ENCODE assay signal across 27 mouse cellular contexts in genomic region chr12:58429929-58430328, GRCm38 (mm10).
DNase-seq lines count a peak whose midpoint lies in the region; ATAC-seq and TF ChIP-seq lines count a peak whose summit lies in the region.
"Had no signal": no experiment of that assay in that cellular context is flagged by ENCODE, and none has a peak within 500 bp of the region (broad histone marks: within the 10 kb centered on the region; RNA-seq: fewer than 3 reads in every experiment).

No protein-coding gene starts in this region.

- H3K4me1 ChIP-seq in embryonic facial prominence, embryonic 14.5 days (ENCODE audit: control insufficient read depth, insufficient read depth, low read length): no peaks in the 10 kb centered on the region
- H3K4me1 ChIP-seq in embryonic facial prominence, embryonic 10.5 days: no peaks in the 10 kb centered on the region
- no peaks in the 10 kb centered on the region for H3K4me1 ChIP-seq in hindbrain, embryonic 16.5 days (ENCODE audit: control insufficient read depth, insufficient read depth, low read depth, low read length)
- no peaks in the 10 kb centered on the region for H3K4me1 ChIP-seq in hindbrain, embryonic 12.5 days
- H3K4me1 ChIP-seq: embryonic facial prominence, embryonic 15.5 days; midbrain, embryonic 15.5 days; neural tube, embryonic 15.5 days had no signal

- DNase-seq in embryonic facial prominence, embryonic 14.5 days (ENCODE audit: low spot score): peak; percentile 21
- no peak for DNase-seq in embryonic facial prominence, embryonic 10.5 days (ENCODE audit: low spot score)
- DNase-seq in left cerebral cortex, adult 2 months (ENCODE audit: extremely low spot score in 1 of 2, low spot score in 2 of 2): no peak
- DNase-seq in left cerebral cortex, adult 18-20 months (ENCODE audit: low spot score in 2 of 2): no peak
- DNase-seq in telencephalon, adult 2 months (ENCODE audit: low read depth, low spot score): peak; percentile 66
- DNase-seq: adrenal gland, postnatal 10 days; cerebellum, adult 2 months; cerebellum, postnatal 25 days; embryo, embryonic 11 days; gastrocnemius, postnatal 10 days; heart, adult 11 months; kidney, adult 2 months; kidney, postnatal 10 days; liver, postnatal 0 days; right cerebral cortex, adult 18-20 months; right cerebral cortex, postnatal 4 days; thymus, postnatal 36 days had no signal

- WGBS in embryonic facial prominence, embryonic 14.5 days: 73% methylated on average over 5 of the region's 5 CpGs
- 83% methylated on average over 5 of the region's 5 CpGs for WGBS in embryonic facial prominence, embryonic 10.5 days
- 67% methylated on average over 5 of the region's 5 CpGs for WGBS in hindbrain, embryonic 16.5 days
- 76% methylated on average over 5 of the region's 5 CpGs for WGBS in hindbrain, embryonic 12.5 days

- H3K4me3 ChIP-seq in embryonic facial prominence, embryonic 14.5 days (ENCODE audit: low read depth, low read length): no peak overlapping the region
- no peak overlapping the region for H3K4me3 ChIP-seq in embryonic facial prominence, embryonic 10.5 days
- no peak overlapping the region for H3K4me3 ChIP-seq in hindbrain, embryonic 16.5 days (ENCODE audit: low read length)
- no peak overlapping the region for H3K4me3 ChIP-seq in hindbrain, embryonic 12.5 days
- no peak overlapping the region for H3K4me3 ChIP-seq in left cerebral cortex, adult 2 months
- H3K4me3 ChIP-seq: embryonic facial prominence, embryonic 15.5 days; midbrain, embryonic 15.5 days; neural tube, embryonic 15.5 days had no signal

- no peaks in the 10 kb centered on the region for H3K9me3 ChIP-seq in embryonic facial prominence, embryonic 14.5 days (ENCODE audit: control insufficient read depth, low read length)
- no peaks in the 10 kb centered on the region for H3K9me3 ChIP-seq in embryonic facial prominence, embryonic 10.5 days
- H3K9me3 ChIP-seq in hindbrain, embryonic 16.5 days (ENCODE audit: control insufficient read depth, low read length): no peaks in the 10 kb centered on the region
- H3K9me3 ChIP-seq in hindbrain, embryonic 12.5 days (replicated peaks): no peaks in the 10 kb centered on the region
- H3K9me3 ChIP-seq: embryonic facial prominence, embryonic 15.5 days; midbrain, embryonic 15.5 days; neural tube, embryonic 15.5 days had no signal

- H3K4me2 ChIP-seq in embryonic facial prominence, embryonic 14.5 days (ENCODE audit: low read depth, low read length): no peak overlapping the region
- no peak overlapping the region for H3K4me2 ChIP-seq in hindbrain, embryonic 16.5 days (ENCODE audit: low read length)
- no peak overlapping the region for H3K4me2 ChIP-seq in hindbrain, embryonic 12.5 days (replicated peaks)
- H3K4me2 ChIP-seq: embryonic facial prominence, embryonic 15.5 days; heart, embryonic 11.5 days; liver, embryonic 11.5 days; midbrain, embryonic 15.5 days; neural tube, embryonic 15.5 days had no signal

- no peak overlapping the region for H3K27ac ChIP-seq in embryonic facial prominence, embryonic 14.5 days (replicated peaks; ENCODE audit: low read depth, low read length)
- no peak overlapping the region for H3K27ac ChIP-seq in embryonic facial prominence, embryonic 10.5 days (replicated peaks)
- no peak overlapping the region for H3K27ac ChIP-seq in hindbrain, embryonic 16.5 days (ENCODE audit: low read depth, low read length)
- no peak overlapping the region for H3K27ac ChIP-seq in hindbrain, embryonic 12.5 days
- H3K27ac ChIP-seq in left cerebral cortex, adult 2 months: peak overlapping the region; percentile 41; the same call in 1 of the 2 replicates
- H3K27ac ChIP-seq: embryonic facial prominence, embryonic 15.5 days; macrophage; midbrain, embryonic 15.5 days; neural tube, embryonic 15.5 days had no signal

- no peak overlapping the region for H3K9ac ChIP-seq in embryonic facial prominence, embryonic 14.5 days (ENCODE audit: low read depth, low read length)
- H3K9ac ChIP-seq in hindbrain, embryonic 16.5 days (ENCODE audit: low read depth, low read length): no peak overlapping the region
- no peak overlapping the region for H3K9ac ChIP-seq in hindbrain, embryonic 12.5 days
- H3K9ac ChIP-seq: embryonic facial prominence, embryonic 15.5 days; liver, postnatal 0 days; midbrain, embryonic 15.5 days; neural tube, embryonic 15.5 days had no signal

- H3K36me3 ChIP-seq in embryonic facial prominence, embryonic 14.5 days (ENCODE audit: control insufficient read depth, insufficient read depth, low read length): no peaks in the 10 kb centered on the region
- no peaks in the 10 kb centered on the region for H3K36me3 ChIP-seq in embryonic facial prominence, embryonic 10.5 days (replicated peaks)
- H3K36me3 ChIP-seq in hindbrain, embryonic 16.5 days (ENCODE audit: control insufficient read depth, insufficient read depth, low read length): no peaks in the 10 kb centered on the region
- H3K36me3 ChIP-seq in hindbrain, embryonic 12.5 days: no peaks in the 10 kb centered on the region
- H3K36me3 ChIP-seq: embryonic facial prominence, embryonic 15.5 days; midbrain, embryonic 15.5 days; neural tube, embryonic 15.5 days had no signal

- no peak for ATAC-seq in embryonic facial prominence, embryonic 14.5 days (ENCODE audit: low read depth)
- peak; percentile 50; the same call in 1 of the 2 replicates for ATAC-seq in hindbrain, embryonic 16.5 days
- no peak for ATAC-seq in hindbrain, embryonic 12.5 days (ENCODE audit: low FRiP score)
- ATAC-seq: activated CD4-positive, CD25-positive, alpha-beta regulatory T cell, adult 4 months; liver, postnatal 0 days; lung, postnatal 0 days; midbrain, embryonic 15.5 days had no signal

- no peaks in the 10 kb centered on the region for H3K27me3 ChIP-seq in embryonic facial prominence, embryonic 14.5 days (replicated peaks; ENCODE audit: control insufficient read depth, insufficient read depth, low read length)
- no peaks in the 10 kb centered on the region for H3K27me3 ChIP-seq in embryonic facial prominence, embryonic 10.5 days (replicated peaks; ENCODE audit: low read depth, poor library complexity, severe bottlenecking)
- H3K27me3 ChIP-seq in hindbrain, embryonic 16.5 days (replicated peaks; ENCODE audit: control insufficient read depth, insufficient read depth, low read length): no peaks in the 10 kb centered on the region
- H3K27me3 ChIP-seq in hindbrain, embryonic 12.5 days: no peaks in the 10 kb centered on the region
- H3K27me3 ChIP-seq: embryonic facial prominence, embryonic 15.5 days; midbrain, embryonic 15.5 days; neural tube, embryonic 15.5 days had no signal

- no peak for TF ChIP-seq CTCF in left cerebral cortex, adult 2 months (IDR thresholded peaks at IDR 0.05)

- intact Hi-C loops in left cerebral cortex, adult 2 months (cut with DNase I): loop anchor here (5.0 to 10.0 kb wide), 4 partner anchors 82 to 605 kb away; partner anchors contain the start of gene Sstr1

Comparison
In these comparisons a context has a peak if more than half of its experiments do, and no peak if none do; other contexts are left out.
1. DNase-seq: peak in embryonic facial prominence, embryonic 14.5 days (single experiment) and telencephalon, adult 2 months (single experiment); none in embryonic facial prominence, embryonic 10.5 days (single experiment), left cerebral cortex, adult 2 months (0 of 2) and left cerebral cortex, adult 18-20 months (0 of 2).